Mouse (Mus musculus) CH12.LX (cell line): ENCODE measurements around the gene Olfr172. TPM values are rescaled to one million over a fixed set of nuclear protein-coding genes. Genes with fewer than 3 reads are reported as not detected.

Experiments used
- DNase-seq: peaks from one replicate; pipeline ENCODE4 v3.0.0-alpha.2; 2013; ENCODE audit errors: extremely low read depth
- H3K27ac ChIP-seq: 2 replicates; pipeline ENCODE4 v1.5.1; 2012; ENCODE audit warnings: low read depth, mild to moderate bottlenecking, control low read depth, moderate library complexity; ENCODE audit not compliant: insufficient read depth
- H3K27me3 ChIP-seq: replicated peaks from 2 replicates; pipeline ENCODE3; 2012; ENCODE audit warnings: inconsistent platforms
- H3K36me3 ChIP-seq, 2 experiments: replicated peaks in 1 of 2; 2 replicates each; pipeline versions ENCODE3 to v1.6.1; 2012; ENCODE audit warnings: inconsistent platforms in 1 of 2, low read length in 1 of 2, mild to moderate bottlenecking in 1 of 2, mixed read lengths in 1 of 2, moderate library complexity in 1 of 2; ENCODE audit not compliant: control insufficient read depth in 1 of 2, insufficient read depth in 1 of 2
- H3K4me1 ChIP-seq, 2 experiments: 2 replicates each; pipeline ENCODE4 v1.6.1; 2012; ENCODE audit warnings: inconsistent platforms in 1 of 2, moderate library complexity in 1 of 2; ENCODE audit not compliant: insufficient read depth in 2 of 2, control insufficient read depth in 1 of 2
- H3K4me2 ChIP-seq: 2 replicates; pipeline ENCODE4 v1.6.1; 2012; ENCODE audit warnings: low read depth, mild to moderate bottlenecking, control low read depth; ENCODE audit not compliant: poor library complexity, insufficient read depth, severe bottlenecking
- H3K4me3 ChIP-seq, 3 experiments: fragments of 150-350 bp in 1 of 3; sonication (generic) in 1 of 3; replicated peaks in 1 of 3; 2 replicates each; pipeline versions ENCODE3 to v1.5.1; 2011 to 2012; ENCODE audit warnings: low read depth in 2 of 3, low read length in 2 of 3, mild to moderate bottlenecking in 2 of 3, moderate library complexity in 2 of 3, control low read depth in 1 of 3, improper control_type of control experiment in 1 of 3, inconsistent platforms in 1 of 3, mixed read lengths in 1 of 3; ENCODE audit not compliant: poor library complexity in 1 of 3
- H3K79me2 ChIP-seq: replicated peaks from 2 replicates; pipeline ENCODE4 v1.6.1; 2012; ENCODE audit warnings: mild to moderate bottlenecking, moderate library complexity; ENCODE audit not compliant: control insufficient read depth, poor library complexity, insufficient read depth, severe bottlenecking; ENCODE audit errors: extremely low read depth
- H3K9ac ChIP-seq: 2 replicates; pipeline ENCODE4 v1.6.1; 2012; ENCODE audit warnings: low read depth, mild to moderate bottlenecking, control low read depth, moderate library complexity; ENCODE audit not compliant: insufficient read depth
- H3K9me3 ChIP-seq: replicated peaks from 2 replicates; pipeline ENCODE3; 2012; ENCODE audit warnings: low read length, inconsistent platforms, mixed read lengths
- BHLHE40 ChIP-seq: IDR thresholded peaks from 2 replicates; pipeline ENCODE4 v1.6.1; 2011; ENCODE audit warnings: mild to moderate bottlenecking, low read depth, low read length, improper control_type of control experiment
- CHD1 ChIP-seq: IDR thresholded peaks from 2 replicates; pipeline ENCODE4 v1.6.1; 2012; ENCODE audit warnings: low read depth, low read length, improper control_type of control experiment, inconsistent platforms
- CHD2 ChIP-seq: IDR thresholded peaks from 2 replicates; pipeline ENCODE4 v1.6.1; 2011; ENCODE audit warnings: low read length, improper control_type of control experiment
- CTCF ChIP-seq, 2 experiments: IDR thresholded peaks in 1 of 2; conservative IDR thresholded peaks in 1 of 2; 2 replicates each; pipeline ENCODE4 v1.5.1; 2011 to 2012; ENCODE audit warnings: low read depth in 2 of 2, low read length in 2 of 2, improper control_type of control experiment in 1 of 2, inconsistent platforms in 1 of 2, mild to moderate bottlenecking in 1 of 2, moderate library complexity in 1 of 2
- ELF1 ChIP-seq: IDR thresholded peaks from 2 replicates; pipeline ENCODE4 v1.6.1; 2014; ENCODE audit warnings: low read depth, mild to moderate bottlenecking, inconsistent platforms, low read length, improper control_type of control experiment
- EP300 ChIP-seq: IDR thresholded peaks from 2 replicates; pipeline ENCODE4 v1.6.1; 2011; ENCODE audit warnings: low read length, improper control_type of control experiment
- GABPA ChIP-seq: IDR thresholded peaks from 2 replicates; pipeline ENCODE4 v1.6.1; 2012; ENCODE audit warnings: low read depth, low read length, improper control_type of control experiment, inconsistent platforms; ENCODE audit not compliant: insufficient replicate concordance
- HCFC1 ChIP-seq: IDR thresholded peaks from 2 replicates; pipeline ENCODE4 v1.6.1; 2012; ENCODE audit warnings: low read depth, mild to moderate bottlenecking, inconsistent platforms, low read length, improper control_type of control experiment
- JUN ChIP-seq: IDR thresholded peaks from 2 replicates; pipeline ENCODE4 v1.6.1; 2011; ENCODE audit warnings: low read depth, mild to moderate bottlenecking, low read length, improper control_type of control experiment, moderate library complexity; ENCODE audit not compliant: insufficient read depth
- JUND ChIP-seq: conservative IDR thresholded peaks from 2 replicates; pipeline ENCODE4 v1.6.1; 2011; ENCODE audit warnings: low read depth, low read length, improper control_type of control experiment
- MAFK ChIP-seq: IDR thresholded peaks from 2 replicates; pipeline ENCODE4 v1.6.1; 2011; ENCODE audit warnings: low read length, improper control_type of control experiment; ENCODE audit not compliant: insufficient replicate concordance
- MAX ChIP-seq: IDR thresholded peaks from 2 replicates; pipeline ENCODE4 v1.6.1; 2011; ENCODE audit warnings: low read length, improper control_type of control experiment
- NELFE ChIP-seq: IDR thresholded peaks from 2 replicates; pipeline ENCODE4 v1.6.1; 2011; ENCODE audit warnings: low read depth, low read length, improper control_type of control experiment
- PAX5 ChIP-seq: IDR thresholded peaks from 2 replicates; pipeline ENCODE4 v1.6.1; 2012; ENCODE audit warnings: low read length, inconsistent platforms, mixed read lengths
- POLR2A ChIP-seq: IDR thresholded peaks from 2 replicates; pipeline ENCODE4 v1.6.1; 2011; ENCODE audit warnings: low read depth, mild to moderate bottlenecking, improper control_type of control experiment, low read length
- POLR2AphosphoS2 ChIP-seq: IDR thresholded peaks from 2 replicates; pipeline ENCODE4 v1.6.1; 2011; ENCODE audit warnings: low read depth, low read length, improper control_type of control experiment
- RAD21 ChIP-seq: IDR thresholded peaks from 2 replicates; pipeline ENCODE4 v1.6.1; 2011; ENCODE audit warnings: low read depth, mild to moderate bottlenecking, low read length, improper control_type of control experiment, moderate library complexity
- TBP ChIP-seq: conservative IDR thresholded peaks from 2 replicates; pipeline ENCODE4 v1.6.1; 2011; ENCODE audit warnings: low read depth, low read length, improper control_type of control experiment
- TCF12 ChIP-seq: IDR thresholded peaks from 2 replicates; pipeline ENCODE4 v1.6.1; 2014; ENCODE audit warnings: low read depth, mild to moderate bottlenecking, inconsistent platforms, low read length, improper control_type of control experiment
- USF2 ChIP-seq: conservative IDR thresholded peaks from 2 replicates; pipeline ENCODE4 v1.6.1; 2011; ENCODE audit warnings: low read depth, low read length, improper control_type of control experiment
- ZKSCAN1 ChIP-seq: IDR thresholded peaks from 2 replicates; pipeline ENCODE4 v1.6.1; 2012; ENCODE audit warnings: low read depth, inconsistent platforms, low read length, improper control_type of control experiment, borderline replicate concordance
- ZNF384 ChIP-seq: IDR thresholded peaks from 2 replicates; pipeline ENCODE4 v1.6.1; 2012; ENCODE audit warnings: low read depth, low read length, improper control_type of control experiment, inconsistent platforms
- dilution Hi-C: fragments of 300-500 bp; cut with MboI; formaldehyde crosslinking; loops from 2 replicates; pipeline ENCODE4 v1.14.3; 2020; ENCODE audit warnings: low sequenced_read_pairs; ENCODE audit not compliant: extremely low pct_unique_long_range_greater_than_20kb, extremely low pct_ligation_motif_present
- in situ Hi-C: fragments of 300-500 bp; cut with MboI; formaldehyde crosslinking; loops from 3 replicates; pipeline ENCODE4 v1.14.3; 2019; ENCODE audit warnings: low sequenced_read_pairs, low pct_ligation_motif_present, low pct_unique_long_range_greater_than_20kb, mixed read lengths
- polyA plus RNA-seq: library from polyadenylated mRNA; unstranded; fragments of >175 nt; gene quantifications from 2 replicates; pipeline ENCODE4 v1.2.1, GENCODE M21; 2012; ENCODE audit warnings: low read depth; ENCODE audit not compliant: insufficient read length
- total RNA-seq, 2 experiments: library from RNA; depleted of rRNA; stranded (reverse); fragments of 300-350 nt in 1 of 2; fragments of >200 nt in 1 of 2; gene quantifications; 2 replicates each; pipeline ENCODE4 v1.2.3; 2012 to 2014

Olfr172 gene
- not detected in 2 replicates for total RNA-seq (2012; rRNA removed)
- not detected in 2 replicates for total RNA-seq (2014; rRNA removed)
- polyA plus RNA-seq, result not detected in 2 replicates

GRCm38 (mm10) chr16:58763076-58763475 is at the start of gene Olfr172:
Olfr172 (minus strand) TSS chr16:58763176.
- no peaks in the 10 kb centered on the region for H3K4me1 ChIP-seq
- no peak within 1 kb of the TSS for H3K4me3 ChIP-seq
- no peak within 1 kb of the TSS for H3K9ac ChIP-seq
- no peak for TF ChIP-seq CHD1
- TF ChIP-seq JUN, result no peak
- no peak for TF ChIP-seq PAX5
- TF ChIP-seq ZKSCAN1, result no peak
- TF ChIP-seq CHD2, result no peak
- no peak for TF ChIP-seq TCF12
- TF ChIP-seq POLR2A, result no peak
- TF ChIP-seq CTCF (conservative IDR thresholded peaks at IDR 0.05 in 1 of 2, IDR thresholded peaks at IDR 0.05 in 1 of 2; ENCODE audit: low read depth in 2 of 2, low read length in 2 of 2), result no peak
- no peak for TF ChIP-seq EP300
- TF ChIP-seq ZNF384, result no peak
- no peak for TF ChIP-seq POLR2AphosphoS2
- no peaks in the 10 kb centered on the region for H3K79me2 ChIP-seq
- H3K27ac ChIP-seq, result no peak within 1 kb of the TSS
- in situ Hi-C loops, result no loop called here
- peaks cover 2% of the 10 kb centered on the region for H3K9me3 ChIP-seq
- H3K36me3 ChIP-seq, result no peaks in the 10 kb centered on the region
- DNase-seq, result no peak
- H3K27me3 ChIP-seq, result no peaks in the 10 kb centered on the region
- H3K4me2 ChIP-seq, result no peak within 1 kb of the TSS
- dilution Hi-C loops, result no loop called here

GRCm38 (mm10) chr16:58800168-58800567 is 37.2 kb upstream of the Olfr172 start, which contains the start of gene Olfr173:
Olfr173 (minus strand) TSS chr16:58800268.
- H3K4me2 ChIP-seq, result no peak within 1 kb of the TSS
- H3K9me3 ChIP-seq, result peaks cover 5% of the 10 kb centered on the region
- in situ Hi-C loops (no loop called here), dilution Hi-C loops (no loop called here)
- no peaks in the 10 kb centered on the region for H3K27me3 ChIP-seq
- no peak within 1 kb of the TSS for H3K4me3 ChIP-seq
- no peaks in the 10 kb centered on the region for H3K36me3 ChIP-seq
- DNase-seq, result no peak
- no peak within 1 kb of the TSS for H3K27ac ChIP-seq
- H3K9ac ChIP-seq, result no peak within 1 kb of the TSS
- H3K79me2 ChIP-seq, result no peaks in the 10 kb centered on the region
- no peak for TF ChIP-seq USF2
- TF ChIP-seq BHLHE40, result no peak
- no peak for TF ChIP-seq JUND
- no peak for TF ChIP-seq GABPA
- no peak for TF ChIP-seq RAD21
- TF ChIP-seq POLR2AphosphoS2, result no peak
- TF ChIP-seq TBP, result no peak
- no peak for TF ChIP-seq MAX
- no peak for TF ChIP-seq ZKSCAN1
- TF ChIP-seq HCFC1, result no peak
- TF ChIP-seq ZNF384, result no peak
- TF ChIP-seq MAFK, result no peak
- TF ChIP-seq CTCF (conservative IDR thresholded peaks at IDR 0.05 in 1 of 2, IDR thresholded peaks at IDR 0.05 in 1 of 2; ENCODE audit: low read depth in 2 of 2, low read length in 2 of 2), result no peak
- no peak for TF ChIP-seq NELFE
- no peak for TF ChIP-seq ELF1
- no peaks in the 10 kb centered on the region for H3K4me1 ChIP-seq
